In the genomic region with DNA sequence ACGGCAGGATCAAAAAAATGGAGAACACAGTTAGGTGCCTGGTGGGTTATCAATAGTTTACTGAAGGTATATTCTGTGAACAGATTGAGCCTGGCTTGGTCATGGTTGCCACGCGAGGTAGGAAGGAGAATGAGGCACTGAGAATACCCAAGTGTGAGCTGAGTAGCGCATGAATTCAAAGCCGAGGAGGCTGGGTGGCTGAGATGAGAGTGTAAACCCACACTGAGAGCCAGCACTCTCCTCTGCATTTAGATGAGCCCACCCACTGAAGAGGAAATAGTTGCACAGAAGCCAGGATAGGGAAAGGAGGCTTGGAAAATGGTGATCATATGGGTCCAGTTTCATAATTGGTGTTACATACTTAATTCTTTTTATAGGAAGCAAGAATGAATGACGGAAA, we compare ENCODE assay signal across 13 mouse cellular contexts.
A peak's percentile ranks its signal among the peaks of the same experiment; 100 is the strongest.
DNase-seq lines count a peak whose midpoint lies in the region.
"Had no signal": no experiment of that assay in that cellular context is flagged by ENCODE, and none has a peak within 500 bp of the region (broad histone marks: within the 10 kb centered on the region; RNA-seq: fewer than 3 reads in every experiment).

No protein-coding gene starts in this region.

- intact Hi-C loops in left cerebral cortex, postnatal 36 days (cut with DNase I), result no loop called here
- intact Hi-C loops in left cerebral cortex, postnatal 4 days (cut with DNase I), result no loop called here

- DNase-seq in frontal cortex, postnatal 36 days (ENCODE audit: low spot score in 2 of 2), result peak; percentile 30 to 43
- no peak for DNase-seq in frontal cortex, postnatal 10 days (ENCODE audit: low spot score in 2 of 2)
- peak; percentile 29 to 47 for DNase-seq in left cerebral cortex, postnatal 36 days (ENCODE audit: low spot score in 2 of 2)
- DNase-seq in left cerebral cortex, postnatal 4 days, result no peak
- peak; percentile 64 for DNase-seq in brain, adult 2 months (ENCODE audit: low read depth, low spot score)
- peak; percentile 28 for DNase-seq in telencephalon, adult 2 months (ENCODE audit: low read depth, low spot score)
- DNase-seq: adrenal gland, adult 2 months; adrenal gland, postnatal 25 days; cerebellum, adult 2 months; cerebellum, postnatal 10 days; gastrocnemius, postnatal 14 days; heart, postnatal 10 days; heart, postnatal 4 days had no signal

Comparison
In these comparisons a context has a peak if more than half of its experiments do, and no peak if none do; other contexts are left out.
1. DNase-seq: peak in frontal cortex, postnatal 36 days (2 of 2), left cerebral cortex, postnatal 36 days (2 of 2), brain, adult 2 months (single experiment) and telencephalon, adult 2 months (single experiment); none in frontal cortex, postnatal 10 days (0 of 2) and left cerebral cortex, postnatal 4 days (single experiment).